Mouse (Mus musculus) C2C12 (cell line): Measurements from ENCODE around the gene Nrgn.

ENCODE experiments used
- CTCF ChIP-seq: IDR thresholded peaks from one replicate; pipeline ENCODE4 v1.5.1; 2011; ENCODE audit not compliant: control insufficient read depth, insufficient read depth, insufficient read length
- MYOD1 ChIP-seq: IDR thresholded peaks from one replicate; pipeline ENCODE4 v1.6.1; 2011; ENCODE audit warnings: low read depth; ENCODE audit not compliant: control insufficient read depth, insufficient read length
- USF1 ChIP-seq: IDR thresholded peaks from one replicate; pipeline ENCODE4 v1.6.1; 2011; ENCODE audit warnings: low read depth, mild to moderate bottlenecking, control low read depth, moderate library complexity

GRCm38 (mm10) chr9:37512097-37512496 lies 40.6 kb downstream of the Nrgn start:
- TF ChIP-seq MYOD1 (no peak), CTCF (no peak), USF1 (no peak)
